Mouse (Mus musculus): ENCODE measurements around the gene Ccdc12.

Gene Ccdc12

DNA sequence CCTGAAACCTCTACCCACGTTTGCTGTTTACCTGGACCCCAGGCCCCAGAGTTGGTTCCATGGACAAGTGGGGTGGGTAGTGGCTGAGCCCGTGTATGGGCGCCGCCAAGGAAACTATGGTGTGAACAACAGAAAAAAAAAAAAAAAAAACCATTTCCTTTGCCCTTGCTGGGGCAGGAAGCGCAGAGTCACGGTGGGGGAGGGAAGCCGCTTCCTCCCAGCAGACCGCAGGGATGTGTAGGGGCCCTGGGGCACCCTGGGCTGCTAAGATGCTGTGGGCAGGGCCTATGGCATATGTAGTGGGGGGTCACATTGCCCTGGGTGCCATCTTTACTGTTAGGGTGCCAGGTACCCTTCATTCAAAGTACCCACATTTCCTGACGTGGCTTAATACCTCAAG is 11.1 kb upstream of the Ccdc12 start:
- no peak for DNase-seq (ENCODE audit: low spot score)

DNA sequence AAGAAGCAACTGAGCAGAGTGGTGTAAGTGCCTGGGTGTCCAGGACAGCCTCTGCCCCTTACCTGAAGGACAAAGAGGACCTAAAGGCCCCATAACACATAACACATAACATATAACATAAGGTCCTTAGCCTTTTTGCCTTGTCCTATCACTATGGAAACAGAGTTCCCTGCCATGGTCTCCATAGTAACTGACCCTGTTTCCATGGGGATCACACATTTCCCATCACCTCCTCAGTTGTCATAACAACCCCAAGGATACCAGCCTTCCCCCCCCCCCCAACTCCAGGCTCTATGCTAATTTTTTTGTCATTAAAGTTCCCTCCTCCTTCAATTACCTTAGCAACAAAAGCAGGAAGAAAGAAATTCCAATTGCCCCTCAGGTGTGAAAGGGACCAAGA is 6.5 kb upstream of the Ccdc12 start:
- no peak for DNase-seq (ENCODE audit: low spot score)

DNA sequence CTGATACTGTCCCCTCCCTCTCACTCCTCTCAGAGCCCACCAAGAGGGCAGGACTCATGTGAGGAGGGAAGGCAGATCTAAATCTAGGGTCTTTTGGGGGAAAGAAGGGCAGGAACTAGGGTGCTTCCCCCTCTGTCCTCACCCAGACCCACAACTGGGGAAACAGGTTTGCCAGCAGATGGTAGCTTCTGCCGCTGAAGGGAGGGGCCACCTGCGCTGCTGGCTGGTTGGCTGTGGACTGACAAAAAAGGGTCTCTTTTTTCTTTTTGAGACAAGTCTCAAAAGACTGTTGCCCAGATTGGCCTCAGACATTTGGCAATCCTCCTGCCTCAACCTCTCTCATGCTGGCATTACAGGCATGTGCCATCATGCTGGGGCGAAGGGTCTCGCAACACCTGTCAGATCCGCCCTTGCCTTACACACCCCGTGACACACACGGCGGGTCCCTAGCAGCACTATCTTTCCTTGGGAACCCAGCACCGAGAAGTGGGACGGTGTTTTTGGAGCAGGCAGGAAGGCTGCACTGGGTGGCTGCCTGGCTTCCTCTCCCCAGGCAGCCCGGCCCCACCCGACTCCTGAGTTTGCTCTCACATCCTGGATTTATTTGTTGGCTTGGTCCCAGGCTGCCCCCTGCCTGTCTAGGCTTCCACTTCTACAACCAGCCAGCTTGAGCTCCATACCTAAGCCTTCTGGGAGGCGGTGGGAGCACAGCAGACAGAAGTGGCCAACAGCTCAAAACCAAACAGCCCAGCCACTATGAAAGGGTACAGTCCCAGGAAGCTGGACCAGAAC is 4.2 kb upstream of the Ccdc12 start:
- DNase-seq (ENCODE audit: low spot score) = no peak

DNA sequence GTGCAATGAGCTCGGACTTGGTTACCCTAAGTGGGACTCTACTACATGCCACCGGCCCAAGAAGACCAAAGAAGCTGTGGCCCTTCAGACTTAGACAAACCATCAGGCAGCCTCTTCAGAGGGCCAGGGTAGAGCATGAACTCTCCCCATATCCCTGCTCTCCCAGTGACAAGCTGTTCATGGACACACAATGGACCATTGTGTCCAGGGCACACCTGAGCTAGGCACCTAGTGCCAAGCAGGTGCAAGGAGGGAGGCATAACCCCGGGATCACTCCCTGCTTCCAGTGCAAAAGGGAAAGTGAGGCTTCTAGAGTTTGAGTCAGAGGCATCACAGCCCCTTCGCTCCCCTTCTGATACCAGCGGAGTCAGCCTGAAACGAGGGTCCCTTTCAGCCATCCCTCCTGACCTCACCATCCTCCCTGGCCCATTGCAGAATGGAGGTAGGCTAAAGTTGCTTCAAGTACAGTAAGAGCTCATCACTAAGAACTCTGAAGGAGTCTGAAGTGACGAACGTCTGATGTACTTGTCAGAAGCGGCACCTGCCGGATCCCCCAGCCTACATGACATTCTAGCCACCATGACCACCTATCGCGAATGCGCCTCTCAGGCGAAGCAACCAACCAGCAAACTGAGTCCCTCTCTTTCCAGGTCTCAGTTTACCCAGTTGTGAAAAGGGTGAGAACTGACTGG is 3.2 kb upstream of the Ccdc12 start:
- peak; percentile 20 for DNase-seq (ENCODE audit: low spot score)

DNA sequence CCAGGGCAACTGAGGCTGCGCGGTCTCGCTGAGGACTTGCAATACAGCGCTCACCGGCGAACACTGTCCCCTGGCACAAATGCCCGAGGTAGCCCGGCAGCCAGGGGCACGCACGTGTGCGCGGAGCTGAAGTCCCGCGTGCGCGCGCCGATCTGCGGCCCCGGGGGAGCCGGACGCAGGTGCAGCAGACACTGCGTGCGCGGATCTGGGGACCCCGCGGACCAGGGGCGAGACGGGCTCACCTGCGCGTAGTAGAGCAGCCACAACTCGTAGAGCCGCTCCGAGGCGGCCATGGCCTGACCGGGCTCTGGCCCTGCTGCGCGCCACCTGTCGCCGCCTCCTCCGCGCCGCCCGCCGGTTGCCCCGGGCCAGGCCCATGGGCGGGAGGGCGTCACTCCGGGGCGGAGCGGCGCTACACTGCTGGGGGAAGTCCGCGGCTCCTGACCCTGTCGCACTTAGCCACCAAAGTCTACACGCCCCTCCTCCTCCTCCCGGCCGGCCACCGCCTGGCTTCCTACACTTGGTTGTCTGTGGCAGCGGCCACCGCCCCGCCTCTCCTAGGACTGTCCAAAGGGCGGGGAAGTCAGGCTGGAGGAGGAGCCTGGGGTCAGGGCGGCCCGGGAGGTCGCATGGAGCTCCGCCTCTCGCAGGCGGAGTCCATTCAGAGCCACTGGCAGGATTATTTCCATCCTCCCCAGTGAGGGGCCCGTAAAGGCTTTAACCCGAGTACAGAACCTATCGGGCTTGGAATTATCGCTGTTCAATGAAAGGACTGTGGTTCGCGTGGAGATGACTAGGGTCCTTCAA is 2.4 kb upstream of the Ccdc12 start, which contains the start of gene Nbeal2:
Gene Nbeal2, minus strand, starts transcription at position 507 of the 807 bp plus-strand sequence.
- DNase-seq (ENCODE audit: low spot score) = peak; percentile 88

DNA sequence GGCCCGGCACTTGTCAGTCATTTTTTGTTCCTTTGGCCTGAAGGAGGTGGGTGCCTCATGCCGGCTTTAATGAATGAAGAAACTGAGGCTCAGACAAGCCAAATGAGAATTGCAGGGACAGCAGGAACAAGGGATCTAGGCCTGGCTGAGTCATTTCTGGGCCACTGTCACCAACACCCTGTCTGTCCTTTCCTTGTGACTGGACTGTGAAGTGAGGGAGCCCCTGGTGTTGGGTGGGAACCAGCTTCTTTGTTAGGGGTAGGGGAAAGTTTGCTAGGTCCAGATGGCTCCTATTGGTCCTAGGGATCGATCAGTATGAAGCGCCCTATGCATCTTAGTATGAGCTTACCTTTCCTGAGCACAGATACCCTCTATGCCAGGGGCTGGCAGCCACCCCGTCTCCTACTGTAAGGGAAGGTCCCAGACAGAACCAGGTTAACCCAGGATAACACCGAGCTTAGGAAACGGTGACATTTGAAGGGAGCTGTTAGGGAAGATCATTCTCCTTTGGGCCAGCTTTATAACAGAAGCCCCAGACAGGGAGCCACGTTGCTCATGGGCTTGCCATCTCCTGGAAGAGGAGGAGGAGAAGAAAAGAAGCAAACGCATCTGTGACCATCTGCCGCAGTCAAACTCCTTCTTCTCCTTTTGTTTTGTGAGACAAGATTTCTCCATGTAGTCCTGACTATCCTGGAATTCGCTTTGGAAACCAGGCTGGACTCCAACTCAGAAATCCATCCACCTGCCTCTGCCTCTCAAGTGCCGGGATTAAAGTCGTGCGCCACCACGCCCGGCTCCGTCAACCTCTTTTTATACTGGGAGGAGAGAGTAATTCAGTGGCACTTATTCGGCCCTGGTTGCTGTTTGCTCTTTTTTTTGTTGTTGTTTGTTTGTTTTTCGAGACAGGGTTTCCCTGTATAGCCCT is 1.3 kb upstream of the Ccdc12 start:
- no peak for DNase-seq (ENCODE audit: low spot score)

DNA sequence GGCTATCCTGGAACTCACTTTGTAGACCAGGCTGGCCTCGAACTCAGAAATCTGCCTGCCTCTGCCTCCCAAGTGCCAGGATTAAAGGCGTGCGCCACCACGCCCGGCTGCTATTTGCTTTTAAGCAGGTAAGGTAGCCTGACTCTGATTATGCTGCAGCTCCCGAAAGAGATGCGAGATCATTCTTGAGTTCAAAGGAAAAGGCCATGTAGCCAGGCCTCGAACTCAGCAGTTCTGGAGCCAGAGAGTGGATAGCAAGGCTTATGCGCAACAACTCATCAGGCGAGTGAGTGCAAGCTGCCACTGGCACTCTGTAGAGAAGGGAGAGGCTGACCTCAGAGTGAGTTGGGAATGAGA is 674 bp upstream of the Ccdc12 start:
- no peak for DNase-seq (ENCODE audit: low spot score)

DNA sequence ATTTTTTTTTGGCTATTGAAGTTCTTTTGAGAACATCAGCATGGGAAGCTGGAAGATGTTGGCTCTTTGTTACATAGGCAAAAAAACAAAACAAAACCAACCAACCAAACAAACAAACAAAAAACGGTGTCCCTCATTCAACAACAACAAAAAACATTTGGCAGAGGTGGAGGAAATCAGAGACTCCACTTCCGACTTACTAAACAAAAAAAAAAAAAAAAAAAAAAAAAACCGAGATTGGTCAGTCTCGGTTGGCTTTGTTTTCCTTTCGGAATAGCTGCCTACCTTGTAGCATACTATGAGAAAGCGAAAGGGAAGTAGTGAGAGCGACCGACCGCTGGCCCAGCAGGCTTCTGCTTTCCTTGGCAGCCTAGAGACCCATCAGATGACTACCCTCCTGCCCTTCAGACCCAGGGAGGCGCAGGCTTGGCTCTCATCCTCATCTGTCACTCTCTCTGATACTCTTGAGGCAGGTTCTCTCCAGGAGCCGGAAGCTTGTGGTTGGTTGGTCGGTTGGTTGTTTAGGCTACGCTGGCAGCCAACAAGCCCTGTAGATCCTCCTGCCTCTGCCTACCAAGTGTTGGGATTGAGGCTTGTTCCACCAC is 1.3 kb downstream of the Ccdc12 start:
- no peak for DNase-seq (ENCODE audit: low spot score)

DNA sequence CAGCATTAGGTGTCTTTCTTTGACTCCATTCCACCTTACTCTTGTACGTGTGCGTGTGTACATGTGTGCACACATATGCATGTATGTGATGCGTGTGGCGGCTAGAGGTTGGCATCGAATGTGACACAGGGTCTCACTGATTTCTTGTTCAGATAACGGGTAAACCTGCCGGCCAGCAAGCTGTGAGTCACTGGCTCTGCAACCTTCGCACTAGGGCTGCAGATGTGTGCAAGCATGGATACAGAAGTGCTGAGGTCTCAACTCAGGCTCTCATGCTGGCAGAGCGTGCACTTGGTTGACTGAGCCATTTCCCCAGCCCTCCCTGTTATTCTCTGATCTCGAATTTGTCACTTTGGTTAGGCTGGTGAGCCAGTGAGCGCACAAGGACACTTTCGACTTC is 3.2 kb downstream of the Ccdc12 start:
- no peak for DNase-seq (ENCODE audit: low spot score)

DNA sequence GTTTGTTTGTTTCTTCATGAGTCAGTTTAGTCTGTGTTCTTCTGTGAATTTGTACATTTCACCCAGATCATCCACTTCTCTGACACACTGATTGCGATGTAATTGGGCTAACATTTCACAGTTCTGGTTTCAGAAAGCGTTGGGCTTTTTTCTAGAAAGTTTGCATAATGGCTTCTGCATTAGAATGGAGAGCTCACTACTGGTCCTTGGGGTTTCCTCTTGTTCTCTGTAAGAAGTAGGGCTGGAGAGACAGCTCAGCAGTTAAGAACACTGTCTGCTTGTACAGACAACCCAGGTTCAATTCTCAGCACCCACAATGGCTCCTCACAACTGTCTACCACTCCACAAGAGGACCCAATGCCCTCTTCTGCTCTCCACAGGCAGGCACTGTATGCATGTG is 3.9 kb downstream of the Ccdc12 start:
- DNase-seq (ENCODE audit: low spot score) = no peak

DNA sequence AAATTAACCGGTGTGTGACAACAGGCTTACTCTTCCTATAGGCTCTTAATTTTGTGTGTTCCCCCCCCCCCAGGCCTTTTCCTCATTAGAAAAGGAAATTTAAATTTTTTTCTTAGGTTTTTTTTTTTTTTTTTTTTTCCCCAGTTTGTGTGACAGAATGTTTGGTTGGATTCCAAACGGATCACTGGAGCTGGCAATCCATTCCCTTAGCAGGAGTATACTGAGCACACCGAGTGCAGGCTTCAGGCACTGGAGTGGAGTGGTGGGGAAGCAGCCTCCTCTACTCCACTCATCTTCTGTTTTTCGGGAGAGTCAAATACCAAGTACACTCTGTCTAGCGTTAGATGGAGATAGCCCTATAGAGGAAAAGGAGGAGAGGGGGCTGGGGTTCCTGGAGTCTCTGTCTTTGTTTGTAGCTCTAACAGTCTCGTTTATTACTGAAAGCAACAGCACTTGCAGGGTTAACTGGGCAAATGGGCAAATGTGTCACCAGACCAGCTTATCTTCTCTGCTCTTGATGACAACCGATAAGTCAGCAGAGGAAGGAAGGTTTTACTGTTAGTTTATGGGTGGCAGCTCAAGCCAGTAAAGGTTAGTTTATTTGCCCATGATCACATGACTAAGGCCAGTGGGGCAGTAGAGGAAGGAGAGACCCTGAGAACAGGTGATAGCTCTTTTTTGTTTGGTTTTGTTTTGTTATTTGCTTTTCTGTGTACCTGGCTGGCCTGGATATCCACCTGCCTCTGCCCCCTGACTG is 4.7 kb downstream of the Ccdc12 start:
- DNase-seq (ENCODE audit: low spot score) = no peak

DNA sequence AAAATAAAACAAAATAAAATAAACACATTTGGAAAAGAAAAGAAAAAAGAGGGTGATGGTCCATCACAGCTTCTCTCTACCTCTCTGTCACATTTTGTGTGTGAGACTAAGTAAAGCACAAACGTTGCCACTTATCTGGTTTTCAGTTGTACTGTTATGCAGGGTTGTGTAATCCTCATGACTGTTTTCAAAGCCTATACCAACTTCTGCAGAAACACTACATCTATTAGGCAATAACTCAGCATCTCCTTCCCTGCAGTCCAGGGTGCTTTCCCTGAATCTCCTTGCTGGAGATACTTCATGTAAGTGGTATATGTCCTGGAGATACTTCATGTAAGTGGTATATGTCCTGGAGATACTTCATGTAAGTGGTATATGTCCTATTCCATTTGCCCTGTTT is 6.5 kb downstream of the Ccdc12 start:
- DNase-seq (ENCODE audit: low spot score) = no peak

DNA sequence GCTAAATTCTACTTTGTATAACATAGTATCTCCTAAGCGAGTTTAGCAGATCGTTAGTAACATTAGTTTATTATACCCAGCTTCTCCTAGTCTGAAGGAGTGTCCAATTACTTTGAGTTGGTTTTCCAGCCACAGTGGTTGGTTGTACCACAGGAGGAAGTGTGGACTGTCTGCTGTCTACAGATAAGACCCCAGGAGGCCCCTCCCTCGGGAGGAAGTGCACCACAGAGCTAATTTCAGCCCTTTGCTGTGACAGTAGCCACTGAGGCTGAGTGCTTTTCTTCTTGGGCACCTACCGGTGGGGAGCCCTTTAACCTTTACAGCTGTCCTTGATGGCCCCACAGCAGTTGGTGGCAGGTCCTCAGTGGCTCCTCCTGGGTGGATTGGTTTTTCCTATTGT is 9.6 kb downstream of the Ccdc12 start:
- DNase-seq (ENCODE audit: low spot score) = peak; percentile 75

DNA sequence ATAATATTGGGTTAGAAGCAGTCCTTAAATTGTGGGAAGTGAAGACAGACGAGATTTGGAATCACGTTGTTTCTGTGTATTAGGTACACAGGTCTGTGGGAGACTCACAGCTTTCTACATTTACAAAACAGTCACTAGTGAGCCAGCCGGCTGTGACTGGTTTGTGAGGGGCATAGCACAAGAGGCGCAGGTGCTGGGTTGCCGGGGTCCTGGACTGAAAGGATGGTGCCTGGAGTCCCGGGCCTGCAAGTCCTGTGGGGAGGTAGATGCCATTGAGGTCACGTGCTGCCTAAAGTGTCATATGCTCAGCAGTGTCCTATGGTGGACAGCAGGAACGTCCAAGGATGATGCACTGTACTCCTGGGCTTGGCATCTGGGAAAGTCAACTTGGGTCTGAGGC is 10.1 kb downstream of the Ccdc12 start:
- no peak for DNase-seq (ENCODE audit: low spot score)

DNA sequence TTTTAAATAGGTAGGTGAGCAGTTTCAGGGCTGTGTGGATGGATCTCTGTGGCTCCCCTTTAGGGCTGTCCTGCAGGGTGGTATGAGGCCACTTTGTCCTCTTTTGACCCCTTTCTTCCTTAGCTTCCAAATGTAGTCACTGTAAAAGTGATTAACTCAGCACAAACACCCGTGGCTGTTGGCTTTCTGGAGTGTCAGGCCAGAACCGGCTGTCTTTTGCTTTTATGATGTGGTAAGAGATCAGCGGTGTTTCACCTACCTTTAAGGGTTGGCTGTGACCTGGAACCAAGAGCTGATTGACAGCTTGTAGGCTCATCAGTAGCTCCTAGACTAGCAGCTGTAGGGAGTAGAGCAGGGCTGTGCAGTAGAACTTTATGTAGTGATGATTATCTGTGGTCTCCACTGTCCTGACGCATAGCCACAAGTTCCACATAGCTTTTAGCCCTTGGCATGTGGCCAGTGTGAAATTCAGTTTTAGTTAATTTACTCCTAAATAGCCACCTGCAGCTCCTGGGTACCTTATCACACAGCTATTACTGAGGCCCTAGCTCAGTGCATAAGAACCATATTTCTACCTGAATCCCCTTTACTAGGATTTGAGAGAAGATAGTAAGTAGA is 11.0 kb downstream of the Ccdc12 start:
- DNase-seq (ENCODE audit: low spot score) = no peak

DNA sequence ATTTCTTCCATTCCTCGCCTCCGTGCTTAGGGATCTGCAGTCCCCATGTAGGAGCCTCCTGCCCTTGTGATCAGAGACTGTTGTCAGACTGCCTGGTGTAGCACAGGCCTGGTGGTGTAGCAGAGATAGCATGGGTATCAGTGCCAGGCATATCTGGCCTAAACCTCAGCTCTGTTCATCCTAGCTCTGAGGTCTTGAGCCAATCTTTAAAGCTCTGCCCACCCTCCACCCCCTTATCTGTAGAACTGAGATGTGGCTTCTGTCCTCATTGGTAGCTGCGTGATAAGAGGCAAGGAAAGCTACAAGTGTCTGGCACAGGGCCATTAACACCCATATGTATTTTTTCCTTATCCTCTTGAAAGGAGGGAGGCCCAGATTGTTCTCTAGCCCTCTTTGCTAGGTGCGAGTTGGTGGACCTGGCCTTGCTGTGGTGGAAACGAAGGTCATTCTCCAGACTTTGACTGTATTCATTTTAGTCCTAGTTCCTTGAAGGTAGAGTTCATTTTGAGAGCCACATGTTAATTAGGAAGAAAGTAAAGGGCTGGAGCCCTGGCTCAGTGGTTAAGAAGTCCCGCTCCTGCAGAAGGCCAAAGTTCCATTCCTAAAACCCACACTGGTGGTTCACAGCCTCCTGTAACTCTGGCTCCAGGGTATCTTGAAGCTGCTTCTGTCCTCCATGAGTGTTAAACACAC is 12.4 kb downstream of the Ccdc12 start:
- DNase-seq (ENCODE audit: low spot score) = peak; percentile 80

DNA sequence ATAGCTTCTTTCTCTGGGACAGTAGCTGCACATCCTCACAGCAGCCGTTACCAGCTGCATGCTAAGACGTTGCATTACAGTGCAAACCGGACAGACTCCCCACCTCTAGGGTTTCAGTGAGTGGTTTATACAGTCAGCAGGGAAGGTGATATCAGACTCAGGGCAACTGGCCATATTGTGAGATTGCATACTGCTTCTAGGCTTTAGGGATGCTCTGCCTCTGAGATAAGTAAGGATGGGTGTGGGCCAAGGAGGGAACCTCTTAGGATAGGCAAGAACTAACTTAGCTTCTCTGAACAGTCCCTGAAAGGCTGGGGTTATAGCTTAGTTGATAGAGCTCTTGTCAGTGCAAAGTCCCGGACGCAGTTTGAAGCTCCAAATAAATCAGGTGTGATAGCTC is 13.5 kb downstream of the Ccdc12 start:
- no peak for DNase-seq (ENCODE audit: low spot score)

DNA sequence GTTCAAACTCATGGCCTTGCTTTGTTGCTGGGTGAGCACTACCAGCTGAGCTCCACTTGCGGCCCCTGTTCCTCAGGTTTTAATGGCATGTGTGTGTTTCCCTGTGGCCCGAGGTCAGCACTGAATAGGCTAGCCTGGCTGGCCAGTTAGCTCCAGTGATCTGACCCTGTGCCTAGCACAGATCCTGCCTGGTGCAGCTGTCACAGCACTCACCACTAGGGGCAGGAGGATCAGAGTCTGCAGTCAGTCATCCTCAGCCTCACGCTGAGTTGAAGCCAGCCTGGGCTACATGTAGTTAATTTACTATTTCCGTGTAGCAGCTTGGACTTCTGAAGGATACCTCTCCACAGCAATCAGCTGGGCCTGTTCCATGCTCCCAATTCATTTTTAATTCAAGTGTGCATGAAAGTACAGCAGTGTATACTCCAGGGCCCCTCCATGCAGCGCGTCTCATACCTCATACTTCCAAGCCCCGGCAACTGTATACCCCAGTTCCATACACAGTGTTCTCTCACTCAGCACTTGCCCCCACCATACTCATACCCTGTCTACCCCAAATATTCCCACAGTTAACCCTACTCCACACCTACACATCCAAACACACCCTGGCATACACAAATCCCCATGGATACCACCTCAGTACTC is 16.3 kb downstream of the Ccdc12 start:
- no peak for DNase-seq (ENCODE audit: low spot score)

DNA sequence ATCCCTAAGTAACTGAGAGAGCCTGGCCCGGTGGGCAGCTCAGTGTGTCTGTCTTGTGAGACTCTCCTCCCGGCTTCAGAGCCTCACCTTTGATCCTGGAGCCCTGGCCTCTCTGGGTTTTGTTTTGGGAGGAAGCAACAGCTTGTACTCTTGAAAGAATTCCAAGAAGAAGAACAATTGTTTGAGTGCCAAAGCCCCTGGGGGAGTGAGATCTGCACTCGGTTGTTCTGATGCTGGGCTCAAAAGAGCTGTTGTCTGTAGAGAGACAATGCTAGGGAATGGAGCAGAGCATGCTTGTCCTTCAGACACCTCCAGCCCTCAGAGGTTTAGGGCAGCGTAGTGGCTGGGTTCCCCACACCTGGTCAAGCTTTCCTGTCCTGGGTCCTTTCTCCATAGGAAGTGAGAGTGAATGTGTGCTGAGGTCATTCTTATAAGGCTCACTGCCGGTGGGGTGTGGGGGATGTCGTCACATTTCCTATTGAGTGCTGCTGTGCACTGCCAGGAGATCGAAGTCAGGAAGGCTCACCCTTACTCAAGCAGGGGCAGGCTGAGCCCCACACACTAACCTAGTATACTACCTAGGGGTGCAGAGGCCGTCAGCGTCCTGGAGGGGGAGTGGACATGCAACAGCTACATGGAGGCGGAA is 16.9 kb downstream of the Ccdc12 start:
- DNase-seq (ENCODE audit: low spot score) = no peak

All from c-Kit-positive CD71-positive TER-119-positive erythroid progenitor cells, embryonic 14.5 days (primary cell).